Mouse (Mus musculus): ENCODE results near the gene Mtr. TPM values are rescaled to one million over a fixed set of nuclear protein-coding genes. Genes with fewer than 3 reads are reported as not detected.

Mtr gene
- total RNA-seq, 2 experiments from 2014 or later, result 21.9 to 24.0 TPM

GRCm38 (mm10) chr13:12243991-12244390 is 13.9 kb downstream of the Mtr start:
- no peak for DNase-seq

GRCm38 (mm10) chr13:12232141-12232540 is 25.8 kb downstream of the Mtr start:
- DNase-seq, result no peak

- DNase-seq, result no peak
Measured at GRCm38 (mm10) chr13:12228248-12228647, 29.7 kb downstream of the Mtr start.

GRCm38 (mm10) chr13:12227606-12228005 is 30.3 kb downstream of the Mtr start:
- DNase-seq, result no peak

GRCm38 (mm10) chr13:12218603-12219002 is 39.3 kb downstream of the Mtr start:
- no peak for DNase-seq

- no peak for DNase-seq
Measured at GRCm38 (mm10) chr13:12214922-12215321, 43.0 kb downstream of the Mtr start.

DNA sequence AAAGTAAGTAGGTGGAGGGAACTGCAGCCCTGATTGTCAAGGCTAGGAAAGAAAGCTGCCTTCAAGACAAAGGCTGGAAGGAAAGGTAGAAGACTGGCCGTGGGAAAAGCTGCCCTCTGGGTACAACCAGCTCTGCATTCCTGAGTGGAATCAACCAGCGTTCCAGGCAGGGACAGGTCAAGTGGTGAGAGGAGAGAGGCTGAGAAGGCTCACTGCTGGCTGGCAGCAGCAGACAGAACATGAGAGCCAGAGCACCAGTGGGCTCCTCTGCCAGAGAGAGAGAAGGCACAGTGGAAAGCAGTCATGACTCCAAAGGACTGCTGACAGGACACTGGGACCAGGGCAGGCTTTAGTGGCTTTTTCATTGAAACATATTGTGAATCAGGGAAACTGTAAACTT is 46.9 kb downstream of the Mtr start:
- DNase-seq, result no peak

- peak; percentile 39 for DNase-seq
Measured at GRCm38 (mm10) chr13:12210023-12210762, 47.7 kb downstream of the Mtr start.

DNA sequence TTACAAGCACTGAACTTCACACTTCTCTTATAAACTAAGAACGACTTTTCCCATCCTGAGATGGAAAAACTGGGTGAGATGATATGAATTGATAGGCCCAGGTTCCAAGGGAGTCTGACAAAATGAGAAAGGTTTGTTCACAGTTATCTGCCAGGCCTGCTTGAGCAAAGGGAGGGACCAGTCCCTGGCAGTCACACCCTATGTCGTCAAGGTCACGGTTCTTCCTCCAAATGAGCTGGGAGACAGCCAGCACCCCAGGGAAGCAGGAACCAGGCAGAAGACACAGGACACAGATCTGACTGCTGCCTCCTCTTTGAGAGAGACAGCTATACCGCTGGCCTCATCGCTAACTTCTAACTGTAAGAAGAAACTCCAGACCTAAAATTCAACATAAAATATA is 57.5 kb downstream of the Mtr start:
- DNase-seq, result no peak

DNA sequence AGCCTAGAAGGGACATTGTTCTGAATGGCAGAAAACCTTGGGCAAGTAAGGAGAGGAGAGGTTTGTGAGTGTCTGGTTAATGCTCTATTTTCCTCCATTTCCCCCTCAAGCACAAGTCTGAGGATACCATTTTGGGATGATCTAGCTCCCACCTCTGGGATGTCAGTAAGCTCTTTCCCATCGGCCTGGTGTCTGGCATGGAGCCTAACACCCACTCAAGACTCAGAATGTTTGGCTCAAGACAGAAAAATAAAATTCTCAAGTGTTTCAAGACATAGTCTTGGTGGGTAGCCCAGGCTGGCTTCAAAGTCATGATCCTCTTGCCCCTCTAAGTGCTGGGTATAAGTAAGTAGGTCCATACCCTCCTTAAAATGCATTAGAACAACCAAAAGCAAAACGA is 59.4 kb downstream of the Mtr start:
- DNase-seq, result no peak

DNA sequence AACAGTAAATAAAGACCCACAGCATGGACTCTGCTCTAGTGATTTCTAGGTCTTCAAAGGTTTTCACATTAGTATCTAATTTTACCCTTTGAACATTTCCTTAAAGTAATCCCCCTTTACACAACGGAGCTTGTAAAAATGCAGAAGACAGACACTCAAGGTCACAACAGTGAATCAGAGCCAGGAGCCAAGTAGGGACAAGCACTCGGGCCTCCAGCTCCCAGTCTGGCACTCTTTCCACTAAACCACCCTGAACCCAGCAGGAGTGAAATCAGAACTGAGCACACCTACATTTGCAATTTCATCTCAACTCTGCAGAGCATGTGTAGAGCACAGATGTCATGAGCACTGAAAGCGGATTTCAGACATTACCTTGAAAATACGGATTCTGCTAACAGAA is 61.1 kb downstream of the Mtr start:
- no peak for DNase-seq

GRCm38 (mm10) chr13:12196012-12196411 is 61.9 kb downstream of the Mtr start:
- peak; percentile 37 for DNase-seq

GRCm38 (mm10) chr13:12194942-12195662 is 62.8 kb downstream of the Mtr start:
- no peak for DNase-seq

DNA sequence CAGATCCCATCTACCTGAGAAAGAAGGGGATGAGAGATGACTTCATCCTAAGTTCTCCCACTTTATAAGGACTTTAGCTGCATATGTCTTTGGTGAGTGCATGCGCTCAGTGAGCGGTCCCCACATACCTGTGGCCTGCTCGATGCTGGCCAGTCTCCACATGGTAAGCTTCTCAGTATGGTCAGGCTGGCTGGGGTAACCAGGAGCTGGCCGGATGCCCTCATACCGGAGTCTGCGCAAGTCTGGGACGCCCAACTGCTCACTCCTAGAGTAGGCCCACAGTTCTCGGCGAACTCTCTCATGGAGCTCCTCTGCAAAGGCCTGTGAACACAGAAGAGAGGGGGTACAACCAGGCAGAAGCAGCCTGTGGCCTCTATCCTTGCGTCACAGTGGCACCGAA is 68.7 kb downstream of the Mtr start:
- no peak for DNase-seq

GRCm38 (mm10) chr13:12188804-12189203 is 69.1 kb downstream of the Mtr start:
- no peak for DNase-seq

GRCm38 (mm10) chr13:12179481-12179880 is 78.4 kb downstream of the Mtr start:
- no peak for DNase-seq

DNA sequence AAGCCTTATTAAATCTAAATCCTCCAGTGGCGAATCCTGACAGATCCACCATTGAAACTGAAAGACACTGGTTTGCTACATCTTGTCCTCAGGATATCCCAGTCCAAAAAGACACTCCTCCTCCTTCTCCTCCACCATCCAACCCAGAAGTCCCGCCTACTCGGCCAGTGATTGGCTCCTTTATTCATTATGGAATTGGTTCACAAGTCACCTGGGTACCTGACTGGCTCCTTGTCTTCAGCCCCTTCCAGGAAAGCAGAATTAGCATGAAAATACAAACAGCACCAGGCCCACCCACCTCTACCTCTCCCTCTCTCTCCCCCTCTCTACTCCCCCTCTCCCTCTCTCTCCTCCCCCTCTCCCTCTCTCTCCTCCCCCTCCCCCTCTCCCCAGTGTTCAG is 81.2 kb downstream of the Mtr start:
- no peak for DNase-seq

DNA sequence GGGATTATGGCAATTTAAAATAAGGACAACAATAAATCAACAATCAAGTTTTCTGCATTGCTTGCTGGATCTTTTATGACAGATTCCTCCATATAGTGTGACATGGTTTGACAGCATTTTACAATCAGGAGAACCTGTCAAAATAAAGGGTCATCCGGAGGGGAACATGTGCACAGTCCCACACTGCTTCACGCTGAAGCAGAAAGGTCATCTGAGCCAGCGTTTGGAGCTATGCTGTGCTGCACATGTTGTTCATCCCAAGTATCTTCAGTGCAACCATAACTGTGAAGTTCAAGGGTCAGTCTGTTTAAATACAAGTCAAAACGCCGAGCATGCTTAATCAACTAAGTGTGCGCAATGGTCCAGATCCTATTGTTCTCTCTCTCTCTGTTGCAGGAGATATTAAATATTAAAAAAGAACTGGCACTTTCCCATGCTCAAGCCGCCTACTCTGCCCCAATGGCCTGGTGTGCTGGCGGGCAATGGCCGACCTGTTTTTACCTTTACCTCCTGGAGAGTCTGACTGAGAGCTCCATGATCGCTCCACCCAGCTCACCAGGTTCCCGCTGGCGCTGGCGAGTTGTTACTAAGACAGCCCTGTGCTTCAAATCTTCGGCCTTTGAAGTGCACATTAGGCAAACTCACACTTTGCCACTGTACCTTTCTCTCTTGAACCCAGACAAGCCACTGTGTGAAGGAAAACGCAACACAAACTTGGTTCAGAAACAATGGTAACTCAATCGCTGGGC is 81.8 kb downstream of the Mtr start:
- DNase-seq, result no peak

DNA sequence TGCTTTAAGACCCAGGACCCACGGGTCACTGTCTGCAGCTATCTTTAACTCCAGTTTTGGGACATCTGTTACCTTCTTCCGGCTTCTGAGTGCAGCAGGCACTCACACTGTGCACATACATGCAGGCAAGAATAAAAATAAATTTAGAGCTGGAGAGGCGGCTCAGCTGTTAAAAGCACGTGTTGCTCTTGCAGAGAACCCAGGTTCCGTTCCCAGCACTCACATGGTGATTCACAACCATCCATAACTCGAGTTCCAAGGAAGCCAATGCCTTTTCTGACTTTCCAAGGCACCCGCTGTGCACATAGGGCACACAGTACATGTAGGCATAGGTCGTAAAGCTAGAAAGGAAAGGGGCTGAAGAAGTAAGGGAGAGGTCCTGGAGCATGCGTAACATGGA is 90.6 kb downstream of the Mtr start:
- no peak for DNase-seq

DNA sequence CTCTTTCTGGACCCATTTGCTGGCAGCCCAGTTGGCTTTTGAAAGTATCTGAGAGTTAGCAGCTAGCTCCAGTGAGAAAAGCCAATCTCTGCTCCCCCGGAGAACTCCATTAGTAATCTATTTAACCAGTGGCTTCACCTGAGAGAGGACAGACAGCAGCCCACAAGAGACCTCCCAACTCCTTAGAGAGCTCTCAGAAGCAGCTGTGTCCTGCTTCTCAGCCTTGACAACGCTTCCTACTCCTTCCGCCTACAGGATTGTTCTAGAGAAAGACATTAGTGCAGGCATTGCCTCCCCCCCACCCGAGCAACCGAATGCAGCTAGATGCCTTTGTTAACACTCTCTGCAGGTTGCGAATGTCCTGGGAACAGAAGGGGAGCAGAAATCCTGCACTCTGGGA is 91.5 kb downstream of the Mtr start:
- DNase-seq, result no peak

DNA sequence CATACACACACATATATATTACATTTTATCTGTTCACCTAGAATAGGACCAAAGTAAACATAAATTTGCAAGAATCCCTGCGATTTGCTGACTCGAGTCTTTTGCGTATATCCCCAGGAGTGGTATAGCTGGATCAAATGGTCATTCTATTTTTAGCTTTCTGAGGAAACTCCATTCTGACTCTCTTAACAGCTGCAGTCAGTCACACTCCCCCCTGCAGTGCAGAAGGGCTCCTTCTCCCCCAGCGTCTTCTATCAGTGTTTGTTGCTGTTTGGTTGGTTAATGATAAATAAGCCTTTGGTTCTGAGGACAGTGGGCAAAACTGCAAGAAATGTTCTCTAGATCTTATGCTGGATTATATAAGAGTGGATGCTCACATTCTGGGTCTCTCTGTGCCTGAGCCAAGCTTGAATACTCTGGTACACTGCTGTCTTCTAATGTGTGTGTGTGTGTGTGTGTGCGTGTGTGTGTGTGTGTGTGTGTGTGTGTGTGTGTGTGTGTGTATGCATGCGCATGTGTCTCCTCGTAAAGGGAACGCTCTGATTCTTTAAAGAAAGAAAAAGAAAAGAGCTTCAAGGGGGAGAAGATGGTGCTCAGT is 92.4 kb downstream of the Mtr start:
- no peak for DNase-seq

- DNase-seq, result no peak
Measured at GRCm38 (mm10) chr13:12162457-12162856, 95.5 kb downstream of the Mtr start.

GRCm38 (mm10) chr13:12160121-12160475 is 97.8 kb downstream of the Mtr start:
- peak; percentile 34 for DNase-seq
